Mouse (Mus musculus) kidney, embryonic 14.5 days (tissue): ENCODE data around the gene Slc25a22. TPM values are rescaled to one million over a fixed set of nuclear protein-coding genes. Genes with fewer than 3 reads are reported as not detected.

Experiments
- ATAC-seq: fragments of 200-750 bp; cut with Nextera tagmentation; 2 replicates; pipeline ENCODE4 v1.8.0; 2017; ENCODE audit warnings: moderate number of reproducible peaks, mild to moderate bottlenecking, moderate TSS enrichment, moderate library complexity; ENCODE audit not compliant: low FRiP score, low TSS enrichment
- H3K27ac ChIP-seq: fragments of 300-500 bp; sonication (generic); 2 replicates; pipeline ENCODE4 v1.5.1; 2014; ENCODE audit warnings: low read depth, mild to moderate bottlenecking, low read length, moderate library complexity, mixed read lengths
- H3K27me3 ChIP-seq: fragments of 300-500 bp; sonication (generic); 2 replicates; pipeline ENCODE4 v1.6.1; 2014; ENCODE audit warnings: mild to moderate bottlenecking, low read length; ENCODE audit not compliant: control insufficient read depth, insufficient read depth
- H3K36me3 ChIP-seq: fragments of 300-500 bp; sonication (generic); 2 replicates; pipeline ENCODE4 v1.6.1; 2014; ENCODE audit warnings: low read length, mixed read lengths; ENCODE audit not compliant: control insufficient read depth, insufficient read depth
- H3K4me1 ChIP-seq: fragments of 300-500 bp; sonication (generic); 2 replicates; pipeline ENCODE4 v1.6.1; 2014; ENCODE audit warnings: low read length, mixed read lengths; ENCODE audit not compliant: control insufficient read depth, insufficient read depth
- H3K4me2 ChIP-seq: fragments of 300-500 bp; sonication (generic); replicated peaks from 2 replicates; pipeline ENCODE4 v1.6.1; 2014; ENCODE audit warnings: low read depth, mild to moderate bottlenecking, low read length
- H3K4me3 ChIP-seq: fragments of 300-500 bp; sonication (generic); 2 replicates; pipeline ENCODE4 v1.5.1; 2014; ENCODE audit warnings: mild to moderate bottlenecking, low read length
- H3K9ac ChIP-seq: fragments of 300-500 bp; sonication (generic); 2 replicates; pipeline ENCODE4 v1.6.1; 2014; ENCODE audit warnings: low read depth, mild to moderate bottlenecking, low read length, moderate library complexity
- H3K9me3 ChIP-seq: fragments of 300-500 bp; sonication (generic); 2 replicates; pipeline ENCODE4 v1.6.1; 2016; ENCODE audit warnings: low read length; ENCODE audit not compliant: control insufficient read depth
- WGBS: fragments of 180-500 bp; shearing (Covaris S2); extraction: QIAGEN DNeasy Blood & Tissue Kit; methylation state at CpG from one replicate; pipeline ENCODE4 v1.1.7; 2014; 5-methylcytosine and 5-hydroxymethylcytosine counted together
- polyA plus RNA-seq: library from polyadenylated mRNA; unstranded; fragments of >200 nt; fragmentation: Nextera tagmentation; extraction: Ambion mirVana; gene quantifications from 2 replicates; pipeline ENCODE4 v1.2.1, GENCODE M21; 2014

The Slc25a22 gene
- 22.0 and 34.1 TPM in 2 replicates for polyA plus RNA-seq

DNA sequence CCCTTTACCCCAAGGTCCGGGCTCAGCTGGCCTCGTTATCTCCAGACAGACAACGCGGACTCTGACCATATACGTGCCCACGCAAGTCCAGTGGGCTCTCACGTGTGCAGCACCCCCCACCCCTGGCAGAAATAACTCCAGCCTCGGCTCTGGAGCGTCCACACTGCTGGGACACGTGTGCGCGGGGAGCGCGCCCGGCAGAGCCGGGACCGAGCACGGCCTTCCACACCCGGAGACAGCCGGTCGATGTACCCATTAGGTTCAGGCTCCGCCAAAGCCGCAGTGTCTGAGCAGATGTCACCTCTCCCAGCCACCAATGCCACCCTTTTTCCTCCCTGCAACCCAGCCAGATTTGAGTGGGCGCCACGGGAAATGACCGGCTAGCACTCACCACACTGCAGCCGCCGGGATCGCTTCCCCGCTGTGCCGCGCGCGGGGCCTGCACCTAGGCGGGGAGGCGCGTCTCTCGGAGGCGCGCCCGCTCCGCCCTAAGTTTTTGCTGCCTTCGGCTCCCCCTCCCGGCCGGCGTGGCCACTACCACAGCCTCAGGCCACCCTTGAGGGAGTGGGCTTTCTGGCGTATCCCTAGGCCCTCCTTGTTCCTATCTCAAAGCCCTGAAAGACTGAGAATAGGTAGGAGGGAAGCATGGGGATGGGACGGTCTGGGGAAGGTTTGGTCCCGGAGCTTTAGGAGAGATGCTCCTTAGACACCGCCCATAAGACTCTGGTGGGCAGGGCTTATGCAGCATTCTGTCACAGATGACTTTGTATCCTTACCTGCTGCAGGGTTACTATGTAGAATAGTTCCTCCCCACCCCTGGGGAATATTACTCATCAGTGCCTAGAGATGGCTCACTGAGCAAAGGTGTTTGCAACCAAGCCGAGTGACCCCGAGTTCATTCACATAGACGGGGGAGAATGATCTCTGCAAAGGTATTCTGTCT is at the start of gene Slc25a22:
Gene Slc25a22, minus strand, starts transcription at position 715 of the 943 bp plus-strand sequence.
- WGBS = 5% methylated on average over 53 of the region's 53 CpGs
- H3K27me3 ChIP-seq = no peaks in the 10 kb centered on the region
- no peaks in the 10 kb centered on the region for H3K9me3 ChIP-seq
- H3K4me2 ChIP-seq = peak within 1 kb of the TSS; percentile 66
- peak; percentile 81 for ATAC-seq
- H3K9ac ChIP-seq = peak within 1 kb of the TSS; percentile 75
- H3K4me3 ChIP-seq = peak within 1 kb of the TSS; percentile 60
- peaks cover 46% of the 10 kb centered on the region for H3K36me3 ChIP-seq
- H3K27ac ChIP-seq = peak within 1 kb of the TSS; percentile 38; the same call in 1 of the 2 replicates
- H3K4me1 ChIP-seq = peaks cover 25% of the 10 kb centered on the region

DNA sequence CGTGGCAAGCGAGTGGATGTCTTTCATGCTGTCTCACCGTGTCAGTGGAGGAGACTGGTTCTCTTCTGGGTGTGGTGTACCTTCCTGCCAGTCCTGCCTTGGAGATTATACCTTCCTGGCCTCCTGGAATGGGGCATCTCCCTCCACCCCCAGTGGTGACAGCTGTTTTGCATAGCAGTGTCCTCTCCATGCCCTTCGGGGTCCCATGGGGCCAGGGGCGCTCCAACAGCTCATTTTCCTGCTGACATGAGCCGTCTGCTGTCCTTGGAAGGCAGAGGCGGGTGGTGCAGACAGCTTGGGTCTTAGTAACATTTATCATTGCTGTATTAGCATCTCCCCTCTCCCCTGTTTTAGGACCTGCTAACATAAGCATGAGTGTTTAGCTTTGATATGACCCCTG is 49.4 kb upstream of the Slc25a22 start:
- Histone ChIP-seq H3K4me1 (peaks cover 12% of the 10 kb centered on the region; the same call in 1 of the 2 replicates), H3K27ac (no peak overlapping the region), H3K4me2 (no peak overlapping the region), H3K27me3 (no peaks in the 10 kb centered on the region), H3K36me3 (peaks cover 7% of the 10 kb centered on the region; the same call in 1 of the 2 replicates), H3K9me3 (no peaks in the 10 kb centered on the region), H3K4me3 (no peak overlapping the region), H3K9ac (no peak overlapping the region)
- 74% methylated on average over 7 of the region's 7 CpGs for WGBS
- no peak for ATAC-seq

- H3K9me3 ChIP-seq = no peaks in the 10 kb centered on the region
- H3K9ac ChIP-seq = no peak overlapping the region
- no peaks in the 10 kb centered on the region for H3K27me3 ChIP-seq
- no peak overlapping the region for H3K27ac ChIP-seq
- no peak for ATAC-seq
- no peak overlapping the region for H3K4me2 ChIP-seq
- H3K36me3 ChIP-seq = no peaks in the 10 kb centered on the region; the same call in 1 of the 2 replicates
- H3K4me1 ChIP-seq = peaks cover 18% of the 10 kb centered on the region; the same call in 1 of the 2 replicates
- WGBS = 67% methylated on average over 1 of the region's 1 CpGs
- no peak overlapping the region for H3K4me3 ChIP-seq
Observed at GRCm38 (mm10) chr7:141486239-141486638, 48.5 kb upstream of the Slc25a22 start.

- H3K36me3 ChIP-seq = no peaks in the 10 kb centered on the region; the same call in 1 of the 2 replicates
- H3K4me3 ChIP-seq = no peak overlapping the region
- H3K9me3 ChIP-seq = no peaks in the 10 kb centered on the region
- ATAC-seq = no peak
- H3K27me3 ChIP-seq = no peaks in the 10 kb centered on the region
- peaks cover 22% of the 10 kb centered on the region; the same call in 1 of the 2 replicates for H3K4me1 ChIP-seq
- no peak overlapping the region for H3K27ac ChIP-seq
- H3K9ac ChIP-seq = no peak overlapping the region
- WGBS = 96% methylated on average over 2 of the region's 2 CpGs
- H3K4me2 ChIP-seq = no peak overlapping the region
Observed at GRCm38 (mm10) chr7:141485606-141486005, 47.9 kb upstream of the Slc25a22 start.

- peaks cover 22% of the 10 kb centered on the region; the same call in 1 of the 2 replicates for H3K4me1 ChIP-seq
- no peak overlapping the region for H3K4me2 ChIP-seq
- H3K9me3 ChIP-seq = no peaks in the 10 kb centered on the region
- H3K4me3 ChIP-seq = no peak overlapping the region
- WGBS = 63% methylated on average over 2 of the region's 2 CpGs
- H3K27me3 ChIP-seq = no peaks in the 10 kb centered on the region
- no peaks in the 10 kb centered on the region; the same call in 1 of the 2 replicates for H3K36me3 ChIP-seq
- no peak overlapping the region for H3K9ac ChIP-seq
- ATAC-seq = no peak
- H3K27ac ChIP-seq = no peak overlapping the region
Observed at GRCm38 (mm10) chr7:141485186-141485585, 47.5 kb upstream of the Slc25a22 start.

DNA sequence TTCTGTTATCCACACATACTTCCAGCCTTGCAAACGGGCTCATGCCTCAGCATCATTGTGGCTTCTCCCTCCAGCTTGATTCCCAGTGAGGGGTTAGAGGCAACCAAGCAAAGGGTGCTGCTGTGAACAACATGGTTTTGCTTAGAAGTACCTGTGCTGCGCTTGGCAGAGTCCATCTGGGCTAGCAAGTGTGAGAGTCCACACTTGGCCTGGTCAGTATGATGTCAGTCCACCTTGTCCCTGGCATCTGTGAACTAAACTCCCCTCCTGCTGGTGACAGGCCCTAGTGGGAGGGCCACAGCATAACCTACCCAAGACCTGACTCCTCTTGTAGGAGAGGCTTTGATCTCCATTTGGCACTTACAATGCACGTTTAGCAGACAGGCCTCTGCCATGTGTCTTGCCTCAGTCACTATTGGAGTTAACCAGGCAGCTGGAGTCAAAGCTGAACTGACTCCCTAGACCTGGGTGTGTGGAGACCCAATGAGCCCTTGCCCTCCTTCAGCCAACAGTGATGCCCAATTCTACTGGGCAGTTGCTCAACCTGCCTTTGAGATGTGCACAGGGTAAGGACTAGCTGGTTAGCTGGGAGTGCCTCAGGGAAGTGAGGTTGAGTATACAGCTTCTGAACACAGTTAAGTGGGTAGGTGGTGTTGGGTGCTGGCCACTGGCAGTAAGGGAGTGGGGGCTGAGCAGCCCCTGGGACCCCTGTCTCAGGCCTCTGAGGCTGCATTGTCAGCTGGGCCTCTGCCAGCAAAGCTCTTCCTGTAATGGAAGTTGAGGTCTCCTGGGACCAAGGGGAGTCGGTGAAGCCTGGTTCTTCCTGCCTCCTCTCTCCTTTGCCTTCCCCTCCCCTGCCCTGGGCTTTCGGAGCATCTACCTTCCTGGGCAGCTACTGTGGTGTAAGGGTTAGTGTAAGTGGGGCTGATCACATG is 46.8 kb upstream of the Slc25a22 start:
- Histone ChIP-seq H3K4me3 (no peak overlapping the region), H3K4me2 (no peak overlapping the region), H3K4me1 (peaks cover 22% of the 10 kb centered on the region; the same call in 1 of the 2 replicates), H3K9ac (no peak overlapping the region), H3K9me3 (no peaks in the 10 kb centered on the region), H3K27me3 (no peaks in the 10 kb centered on the region), H3K27ac (no peak overlapping the region), H3K36me3 (no peaks in the 10 kb centered on the region; the same call in 1 of the 2 replicates)
- 57% methylated on average over 5 of the region's 5 CpGs for WGBS
- ATAC-seq = no peak

DNA sequence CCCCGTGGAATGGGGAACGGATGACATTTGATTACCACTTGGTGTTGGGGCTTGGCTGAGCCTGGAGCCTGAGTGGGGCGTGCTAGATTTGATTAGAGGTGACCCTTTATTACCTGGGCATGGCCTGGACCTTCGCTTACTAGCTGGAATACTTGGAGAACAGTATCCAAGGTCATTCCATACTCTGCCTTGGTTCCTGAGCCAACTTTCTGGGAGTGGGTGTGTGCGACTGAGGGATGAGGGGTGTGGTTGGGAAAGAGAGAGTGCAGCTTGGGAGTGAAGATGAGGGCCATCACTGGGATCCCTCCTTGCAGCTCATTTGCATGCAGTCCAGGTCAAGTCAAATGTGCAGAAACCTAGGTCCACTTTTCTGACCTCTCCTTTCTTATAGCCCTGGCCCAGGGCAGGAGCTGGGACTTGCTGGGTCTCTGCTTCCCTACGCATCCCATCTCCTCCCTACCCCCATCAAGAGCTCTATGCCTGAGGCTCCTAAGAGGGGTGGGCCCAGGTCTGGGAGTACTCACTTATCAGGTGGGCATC is 45.5 kb upstream of the Slc25a22 start:
- Histone ChIP-seq H3K4me2 (no peak overlapping the region), H3K36me3 (no peaks in the 10 kb centered on the region), H3K9me3 (no peaks in the 10 kb centered on the region), H3K9ac (no peak overlapping the region), H3K4me1 (peaks cover 26% of the 10 kb centered on the region; the same call in 1 of the 2 replicates), H3K27ac (no peak overlapping the region), H3K4me3 (0 out of 2 replicates have a peak overlapping the region, but pooled peaks have one; percentile 45), H3K27me3 (no peaks in the 10 kb centered on the region)
- 70% methylated on average over 6 of the region's 6 CpGs for WGBS
- ATAC-seq = no peak

DNA sequence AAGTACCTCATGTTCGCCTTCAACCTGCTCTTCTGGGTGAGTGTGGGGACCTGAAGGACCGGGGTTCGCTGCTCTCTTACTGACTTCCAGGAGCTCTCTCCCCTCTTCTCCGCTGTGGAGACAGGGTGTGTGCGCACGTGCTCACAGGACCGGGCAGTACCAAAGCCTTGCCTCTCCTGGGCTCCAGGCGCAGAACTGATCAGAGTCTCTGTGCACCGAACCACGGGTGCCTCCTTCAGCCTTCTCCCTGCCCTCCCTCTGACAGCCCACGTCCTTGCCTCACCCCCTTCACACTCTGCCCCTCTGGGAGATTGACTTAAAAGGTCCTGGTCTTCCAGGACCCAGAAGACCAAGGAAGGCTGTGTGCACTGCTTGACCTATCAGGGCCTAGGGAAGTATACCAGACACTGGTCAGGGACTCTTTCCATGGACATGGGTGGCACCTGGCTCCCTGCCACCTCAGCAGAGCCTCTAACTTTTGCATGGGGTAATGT is 44.9 kb upstream of the Slc25a22 start:
- Histone ChIP-seq H3K9ac (peak overlapping the region; percentile 52), H3K4me1 (peaks cover 32% of the 10 kb centered on the region), H3K36me3 (no peaks in the 10 kb centered on the region), H3K4me3 (peak overlapping the region; percentile 45), H3K4me2 (peak overlapping the region; percentile 73), H3K9me3 (no peaks in the 10 kb centered on the region), H3K27ac (no peak overlapping the region), H3K27me3 (no peaks in the 10 kb centered on the region)
- WGBS = 9% methylated on average over 11 of the region's 11 CpGs
- ATAC-seq = no peak; the same call in 1 of the 2 replicates
